Mouse (Mus musculus) gastrocnemius, postnatal 25 days (tissue): ENCODE data around the gene Rai1. TPM values are rescaled to one million over a fixed set of nuclear protein-coding genes. Genes with fewer than 3 reads are reported as not detected.
A peak's percentile ranks its signal among the peaks of the same experiment; 100 is the strongest.

Source experiments
- DNase-seq: peaks from one replicate; pipeline ENCODE4 v3.0.0; 2022
- total RNA-seq, 2 experiments: library from RNA; stranded (reverse); gene quantifications; 1 replicate in 1 of 2; 2 replicates in 1 of 2; pipeline ENCODE4 v1.2.3; 2021

The Rai1 gene
- total RNA-seq, 2 experiments from 2014 or later, result 17.3 to 21.6 TPM

GRCm38 (mm10) chr11:60127863-60128512 lies 23.2 kb downstream of the Rai1 start:
- no peak for DNase-seq

DNA sequence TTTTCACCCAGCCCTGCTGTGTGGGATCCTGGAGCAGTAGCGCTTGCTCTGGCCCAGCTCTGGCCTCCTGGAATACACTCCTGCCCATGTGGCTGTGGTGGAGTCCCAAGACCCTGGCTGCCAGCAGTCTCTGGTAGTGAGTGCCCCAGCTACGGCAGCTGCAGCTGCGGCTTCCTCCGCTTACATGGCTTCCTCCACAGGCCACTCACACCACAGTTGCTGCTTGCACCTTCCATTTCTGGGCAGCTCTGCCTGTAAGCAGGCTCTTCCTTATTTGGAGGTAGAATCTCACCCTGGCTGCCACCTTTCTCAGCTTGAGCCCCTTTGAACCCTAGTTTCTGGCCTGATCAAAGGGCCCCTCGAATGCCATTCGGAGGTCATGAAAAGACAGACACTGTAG lies 25.7 kb downstream of the Rai1 start:
- DNase-seq, result peak; percentile 51

GRCm38 (mm10) chr11:60132061-60132460 lies 27.2 kb downstream of the Rai1 start:
- no peak for DNase-seq

DNA sequence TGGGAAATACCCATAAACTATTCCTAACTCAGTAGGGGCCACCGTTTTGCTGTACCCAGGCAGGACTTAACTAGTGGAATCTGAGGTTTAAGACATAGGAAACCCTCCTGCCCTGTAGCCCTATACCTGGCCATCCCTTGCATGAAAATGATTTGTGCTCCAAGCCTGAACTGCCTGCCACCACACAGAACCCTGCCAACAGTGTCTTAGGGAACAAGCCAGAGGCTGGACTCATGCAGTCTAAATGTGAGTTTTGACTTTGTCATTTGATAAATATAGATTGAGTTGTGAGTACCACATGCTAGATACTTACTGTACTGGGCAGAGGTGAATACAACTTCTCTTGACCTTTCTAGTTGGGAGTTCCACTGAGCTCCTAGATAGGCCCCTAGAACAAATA lies 31.7 kb downstream of the Rai1 start:
- peak; percentile 39 for DNase-seq

GRCm38 (mm10) chr11:60137170-60137569 lies 32.4 kb downstream of the Rai1 start:
- no peak for DNase-seq

DNA sequence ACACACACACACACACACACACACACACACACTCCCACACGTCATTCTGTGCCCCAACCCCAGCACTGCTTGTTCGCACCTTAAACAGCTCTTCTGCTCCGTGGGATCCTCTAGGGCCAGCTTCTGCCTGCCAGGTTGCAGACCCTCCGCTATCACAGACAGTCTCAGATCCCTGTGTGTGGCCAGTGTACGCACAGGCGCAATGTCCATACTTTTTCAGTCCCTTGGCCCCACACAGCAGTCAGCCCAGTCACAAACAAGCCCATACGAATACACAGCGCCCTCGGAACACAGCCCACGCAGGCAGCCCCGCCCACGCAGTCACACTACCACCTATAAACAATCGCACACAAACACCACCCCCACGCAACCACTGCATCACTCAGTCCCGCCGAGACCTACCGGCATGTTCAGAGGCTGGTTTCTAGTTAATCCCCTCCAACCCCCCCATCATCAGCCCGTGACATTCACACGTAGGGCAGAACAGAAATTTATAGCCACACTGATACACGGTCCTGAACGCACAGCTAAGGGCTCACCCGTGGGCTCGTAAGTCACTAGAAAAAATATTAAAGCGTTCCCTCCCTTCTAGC lies 34.4 kb downstream of the Rai1 start:
- DNase-seq, result no peak

DNA sequence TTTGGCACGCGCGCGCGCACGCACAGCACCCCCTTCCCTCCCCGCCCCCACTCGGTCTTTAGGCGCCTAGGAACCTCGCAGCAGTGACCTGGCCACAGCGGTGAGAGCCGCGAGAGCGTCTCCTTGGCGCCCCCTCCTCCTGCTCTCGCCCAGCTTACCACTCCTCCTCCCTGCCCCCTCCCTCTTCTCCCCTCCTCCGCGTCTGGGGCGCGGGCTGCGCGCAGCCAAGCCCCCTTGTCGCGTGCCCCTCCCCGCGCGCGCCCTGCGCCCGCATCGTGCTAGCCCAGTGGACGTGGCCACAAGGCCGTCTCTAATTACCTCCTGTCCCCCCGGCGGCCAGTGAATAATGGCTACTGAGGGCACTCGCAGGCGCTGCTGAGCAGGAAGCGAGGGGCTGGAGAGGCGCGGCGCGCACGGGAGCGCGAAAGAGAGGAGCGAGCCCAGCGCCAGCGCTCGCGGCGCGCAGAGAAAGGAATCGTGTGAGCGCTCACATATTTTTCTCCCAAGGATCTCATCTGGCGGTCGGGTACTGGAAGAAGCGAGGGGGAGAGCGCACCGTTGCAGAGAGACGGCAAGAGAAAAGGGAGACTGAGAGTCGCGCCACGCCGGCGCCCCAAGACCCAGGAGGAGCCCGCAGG lies 35.0 kb downstream of the Rai1 start:
- peak; percentile 30 for DNase-seq

- DNase-seq, result no peak
Measured at GRCm38 (mm10) chr11:60140586-60141284, 35.9 kb downstream of the Rai1 start.

DNA sequence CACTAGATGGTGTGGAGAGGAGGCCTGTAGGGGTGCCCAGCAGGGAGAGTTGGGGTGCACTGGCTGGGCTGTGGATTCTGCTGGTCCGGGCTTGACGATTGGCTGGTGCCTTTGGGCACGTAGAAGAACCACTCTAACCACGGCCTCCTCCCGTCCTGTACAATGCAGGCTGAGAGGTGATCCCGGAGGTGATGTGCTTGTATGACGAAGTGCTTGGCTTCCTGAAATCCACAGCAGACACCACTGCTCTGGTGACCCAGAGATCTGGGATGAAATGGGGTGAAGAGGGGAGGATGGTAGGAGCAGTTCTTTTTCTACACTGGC lies 36.4 kb downstream of the Rai1 start:
- DNase-seq, result no peak

DNA sequence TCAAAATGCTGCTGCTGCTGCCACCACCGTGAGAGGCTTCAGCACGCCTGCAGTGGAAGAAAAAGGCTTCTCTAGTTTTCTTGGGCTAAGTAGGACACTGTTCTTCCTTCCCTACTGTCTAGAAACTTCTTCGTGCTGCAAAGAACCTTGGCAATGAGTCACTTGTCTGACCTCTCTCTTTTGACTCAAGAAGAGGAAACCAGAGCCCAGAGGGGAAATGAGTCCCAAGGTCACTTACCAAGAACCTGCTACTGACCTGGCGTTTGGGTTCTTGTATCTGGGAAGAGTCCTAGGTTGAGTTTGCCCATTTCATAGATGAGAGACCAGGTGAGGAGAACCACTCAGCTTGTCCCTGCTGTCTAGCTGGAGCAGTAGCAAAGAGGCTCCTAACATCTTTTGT lies 38.3 kb downstream of the Rai1 start:
- no peak for DNase-seq

GRCm38 (mm10) chr11:60146170-60146569 lies 41.4 kb downstream of the Rai1 start:
- DNase-seq, result no peak

- no peak for DNase-seq
Measured at GRCm38 (mm10) chr11:60148591-60148990, 43.8 kb downstream of the Rai1 start.

- DNase-seq, result no peak
Measured at GRCm38 (mm10) chr11:60149086-60149485, 44.3 kb downstream of the Rai1 start.

DNA sequence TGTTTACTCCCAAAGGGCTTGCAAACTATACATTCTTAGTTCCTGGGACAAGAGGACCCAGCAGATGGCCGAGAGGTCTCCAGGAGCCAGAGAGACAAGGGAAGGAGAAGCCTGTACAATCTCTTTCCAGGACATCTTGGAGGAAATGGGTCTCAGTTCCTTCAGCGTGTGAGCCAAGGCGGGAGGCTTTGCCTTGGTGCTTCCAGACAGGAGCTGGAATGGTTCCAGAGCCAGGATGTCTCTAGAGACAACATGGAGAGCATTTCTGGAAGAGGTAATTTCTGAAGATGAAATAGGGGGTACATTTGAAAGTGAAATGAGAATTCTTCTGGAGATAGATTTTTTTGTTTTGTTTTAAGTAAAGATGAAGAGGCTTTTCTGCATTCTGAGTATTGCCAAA lies 45.9 kb downstream of the Rai1 start:
- no peak for DNase-seq

DNA sequence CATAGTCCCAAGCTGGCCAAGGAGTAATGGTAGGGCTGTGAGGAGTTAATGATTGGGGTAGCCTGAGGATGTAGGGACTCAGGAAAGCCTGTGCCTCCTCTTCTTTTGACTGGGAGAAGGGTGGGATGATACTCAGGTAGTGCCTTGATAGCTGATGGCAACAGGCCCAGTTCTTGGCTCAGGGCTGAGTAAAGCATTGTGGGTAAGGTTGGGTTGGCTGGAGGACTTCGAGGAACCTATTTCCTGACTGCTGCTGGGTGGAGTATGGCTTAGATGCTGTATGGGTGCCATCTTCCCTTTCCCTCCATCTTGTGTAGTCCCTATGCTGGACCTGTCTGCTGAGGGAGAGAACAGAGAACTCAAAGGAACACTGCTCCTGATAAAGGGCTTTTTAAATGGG lies 47.5 kb downstream of the Rai1 start:
- DNase-seq, result no peak

- DNase-seq, result no peak
Measured at GRCm38 (mm10) chr11:60153936-60154335, 49.1 kb downstream of the Rai1 start.

DNA sequence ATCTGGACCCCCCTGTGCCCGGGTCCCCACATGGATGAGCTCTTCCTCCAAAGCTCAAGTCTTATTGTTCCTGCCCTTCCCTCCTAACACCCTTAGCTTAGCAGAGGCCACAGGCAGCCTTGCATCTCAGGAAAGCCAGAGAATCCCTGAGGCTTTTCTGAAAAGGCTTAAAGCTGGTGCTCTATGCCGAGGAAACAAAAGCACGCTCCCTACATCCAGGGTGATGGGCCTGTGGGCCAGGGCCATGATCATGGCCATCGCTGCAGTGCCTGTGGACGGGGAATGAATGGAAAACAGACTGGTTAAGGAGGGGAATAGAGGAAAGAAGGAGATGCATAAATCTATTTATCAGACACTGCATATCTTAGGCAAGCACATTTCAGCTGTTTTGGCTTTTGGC lies 50.9 kb downstream of the Rai1 start:
- no peak for DNase-seq

GRCm38 (mm10) chr11:60158271-60158670 lies 53.5 kb downstream of the Rai1 start:
- no peak for DNase-seq

- no peak for DNase-seq
Measured at GRCm38 (mm10) chr11:60159955-60160354, 55.1 kb downstream of the Rai1 start.

DNA sequence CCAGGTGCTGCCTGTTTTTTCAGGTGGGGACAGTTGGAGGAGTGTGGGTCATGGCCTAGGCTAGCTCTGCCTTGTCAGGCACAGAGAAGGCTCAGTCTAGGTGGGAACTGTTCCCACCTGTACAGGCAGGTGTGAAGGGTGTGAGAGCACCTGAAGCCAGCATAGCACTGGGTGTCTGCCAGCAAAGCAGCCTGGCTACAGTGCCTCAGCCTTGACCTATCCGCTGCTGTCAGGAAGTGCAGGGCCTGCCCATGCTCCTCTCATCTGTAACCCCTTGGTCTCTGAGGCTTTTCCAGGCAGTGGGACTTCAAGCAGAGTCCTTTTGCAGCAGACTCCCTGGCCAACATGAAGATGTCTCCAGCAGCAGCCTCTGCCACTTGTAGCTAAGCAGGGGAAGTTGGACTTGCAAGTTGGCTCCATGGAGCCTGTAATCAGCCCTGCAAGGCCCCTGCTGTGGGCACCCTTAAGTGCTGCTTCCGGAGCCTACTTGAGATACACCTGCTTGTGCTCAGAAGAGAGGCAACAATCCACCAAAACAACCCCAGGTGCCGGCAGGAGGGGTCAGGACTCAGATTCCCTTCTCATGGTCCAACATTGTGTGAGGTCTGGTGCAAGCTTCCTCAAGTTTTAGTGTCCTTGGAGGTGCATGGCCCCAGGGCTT lies 55.8 kb downstream of the Rai1 start:
- no peak for DNase-seq

DNA sequence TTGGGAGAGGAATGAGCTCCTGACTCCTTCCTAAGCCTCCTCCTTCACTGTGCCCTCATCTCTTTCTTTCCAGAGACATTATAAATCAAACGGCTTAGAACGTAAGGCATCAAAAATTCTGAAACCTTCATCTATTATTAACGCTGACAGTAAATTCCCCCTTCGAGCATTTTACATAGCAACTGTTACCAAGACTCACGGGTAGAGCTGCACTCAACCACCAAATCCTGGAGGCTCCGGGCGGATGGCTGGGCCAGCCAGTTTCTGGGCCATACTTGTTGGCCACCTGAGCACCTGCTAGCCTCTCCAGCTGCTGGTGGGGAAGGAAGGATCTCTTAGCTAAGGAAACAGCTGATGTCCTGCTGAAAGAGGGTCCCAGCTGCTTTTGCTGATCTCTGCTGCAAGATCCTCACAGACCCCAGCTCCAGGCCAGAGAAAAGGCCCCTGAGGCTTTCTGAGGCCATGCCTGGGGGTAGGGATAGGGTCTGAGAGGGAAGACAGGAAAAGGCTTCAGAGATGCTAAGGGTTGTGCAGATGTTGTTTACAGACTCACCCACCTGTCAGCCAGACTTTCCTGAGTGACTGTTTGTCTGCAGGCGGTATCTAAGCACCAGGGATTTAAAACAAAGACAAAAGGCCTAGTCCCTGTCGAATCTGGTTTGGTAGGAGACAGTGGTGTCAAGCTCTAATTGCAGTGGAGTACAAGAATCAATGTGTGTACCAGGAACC lies 56.5 kb downstream of the Rai1 start:
- DNase-seq, result no peak

DNA sequence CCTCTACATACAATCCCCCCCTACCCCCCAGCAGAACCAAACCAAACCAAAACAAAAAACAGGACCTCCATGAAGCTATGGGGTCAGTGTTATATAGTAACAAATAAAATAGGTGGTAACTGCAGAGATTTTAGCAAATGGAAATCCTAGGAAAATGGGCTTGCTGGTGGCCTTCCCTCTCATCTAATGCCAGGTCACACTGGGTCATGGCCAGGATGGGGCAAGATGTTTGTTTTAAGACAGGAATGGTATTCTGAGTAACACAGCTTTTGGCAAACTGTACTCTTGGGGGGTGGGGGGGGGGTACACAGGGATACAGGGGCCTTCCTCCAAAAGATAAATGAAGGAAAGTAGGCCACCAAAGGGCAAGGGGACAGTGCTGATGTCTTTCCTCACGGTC lies 57.7 kb downstream of the Rai1 start:
- DNase-seq, result no peak
